Mouse (Mus musculus): ENCODE measurements at regions not wholly inside any gene's neighbourhood (a gene's known extent, or its start where the extent isn't known, plus 50 kb on each side); places are given as distances from the start of the nearest gene placed in this dataset.

DNA sequence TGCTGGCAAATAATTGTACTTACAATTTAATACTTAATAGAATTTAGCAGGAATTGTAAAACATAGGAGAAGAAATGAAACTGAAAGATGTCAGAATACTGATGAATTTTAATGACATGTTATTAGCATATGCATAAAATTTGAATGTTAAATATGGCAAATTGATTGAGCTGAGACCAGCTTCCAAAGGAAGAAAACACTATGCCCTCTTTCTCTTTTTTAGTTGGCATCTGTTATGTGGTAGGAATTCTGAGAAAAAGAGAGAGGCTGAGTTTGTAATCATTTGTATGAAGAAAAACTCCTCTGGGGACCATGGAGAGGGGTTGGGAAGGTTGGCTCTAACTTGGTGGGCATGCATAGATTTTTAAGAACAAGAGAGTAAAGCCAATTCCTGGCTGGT lies 224.2 kb downstream of the Gm11077 start:
- H3K9me3 ChIP-seq, result no peaks in the 10 kb centered on the region
- DNase-seq (ENCODE audit: low spot score), result no peak
- H3K4me3 ChIP-seq, result no peak overlapping the region
- no peaks in the 10 kb centered on the region for H3K27me3 ChIP-seq (ENCODE audit: insufficient read depth, poor library complexity, severe bottlenecking)
- no peak overlapping the region for H3K27ac ChIP-seq
- H3K36me3 ChIP-seq, result no peaks in the 10 kb centered on the region
- no peaks in the 10 kb centered on the region for H3K4me1 ChIP-seq

DNA sequence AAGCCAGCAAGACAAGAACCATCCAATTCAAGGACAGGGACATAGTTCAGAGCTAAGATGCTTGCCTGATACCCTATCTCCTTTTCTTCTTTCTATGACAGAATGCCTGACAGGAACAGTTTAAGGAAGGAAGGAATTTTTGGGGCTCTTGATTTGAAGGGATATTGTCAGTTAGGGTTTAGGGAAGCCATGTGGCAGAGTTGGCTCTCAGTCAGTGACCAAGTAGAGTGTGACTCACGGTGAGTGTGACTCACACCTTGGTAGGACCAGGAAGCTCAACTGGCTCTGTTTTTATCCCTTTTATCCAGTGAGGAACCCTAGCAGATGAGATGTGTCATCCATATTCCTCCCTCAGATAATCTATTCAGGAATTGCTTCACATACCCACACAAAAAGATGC lies 224.6 kb downstream of the Gm11077 start:
- Histone ChIP-seq H3K27me3 (ENCODE audit: insufficient read depth, poor library complexity, severe bottlenecking) (no peaks in the 10 kb centered on the region), H3K27ac (no peak overlapping the region), H3K4me1 (no peaks in the 10 kb centered on the region), H3K4me3 (no peak overlapping the region), H3K9me3 (no peaks in the 10 kb centered on the region), H3K36me3 (no peaks in the 10 kb centered on the region)
- DNase-seq (ENCODE audit: low spot score), result no peak
- WGBS, result 54% methylated on average over 1 of the region's 1 CpGs

DNA sequence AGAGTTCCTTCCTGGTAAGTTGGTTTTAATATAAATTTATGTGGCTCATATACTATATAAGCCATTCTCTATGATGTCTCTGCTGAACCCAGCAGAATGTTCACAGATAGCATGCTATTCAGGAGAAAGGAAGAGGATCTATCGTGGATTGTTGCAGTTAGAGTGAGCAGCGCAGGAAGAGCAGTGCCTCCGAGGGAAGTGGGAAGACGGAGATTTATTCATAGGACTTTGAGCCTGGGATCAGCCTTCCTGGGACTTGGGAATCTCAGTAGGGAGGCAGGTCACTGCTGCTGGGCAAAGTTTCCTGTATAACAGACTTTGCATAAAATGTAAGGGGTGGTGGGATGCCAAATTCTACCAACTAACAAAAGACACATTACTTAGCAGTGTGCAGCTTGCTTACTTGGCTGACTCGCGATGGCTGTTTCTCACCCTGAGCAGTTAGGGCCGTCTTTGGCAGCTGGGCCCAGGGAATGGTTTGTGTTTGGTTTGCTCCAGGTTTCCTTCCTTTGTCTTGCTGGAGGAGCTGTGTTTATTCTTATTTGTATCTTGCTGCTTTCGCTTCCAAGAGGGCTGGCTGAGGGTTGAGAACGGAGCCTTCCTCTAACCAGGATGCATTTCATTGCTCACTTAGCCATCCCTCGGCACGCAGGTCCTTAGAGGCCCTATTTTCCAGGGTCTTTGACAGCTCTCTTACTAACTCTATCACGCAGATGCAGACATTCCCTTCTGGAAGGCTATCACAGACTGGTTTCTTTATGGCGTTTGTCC lies 226.9 kb downstream of the Gm11077 start:
- Histone ChIP-seq H3K27me3 (ENCODE audit: insufficient read depth, poor library complexity, severe bottlenecking) (no peaks in the 10 kb centered on the region), H3K4me1 (no peaks in the 10 kb centered on the region), H3K27ac (peak overlapping the region; percentile 64), H3K4me3 (no peak overlapping the region), H3K9me3 (no peaks in the 10 kb centered on the region), H3K36me3 (no peaks in the 10 kb centered on the region)
- 60% methylated on average over 13 of the region's 13 CpGs for WGBS
- no peak for DNase-seq (ENCODE audit: low spot score)

DNA sequence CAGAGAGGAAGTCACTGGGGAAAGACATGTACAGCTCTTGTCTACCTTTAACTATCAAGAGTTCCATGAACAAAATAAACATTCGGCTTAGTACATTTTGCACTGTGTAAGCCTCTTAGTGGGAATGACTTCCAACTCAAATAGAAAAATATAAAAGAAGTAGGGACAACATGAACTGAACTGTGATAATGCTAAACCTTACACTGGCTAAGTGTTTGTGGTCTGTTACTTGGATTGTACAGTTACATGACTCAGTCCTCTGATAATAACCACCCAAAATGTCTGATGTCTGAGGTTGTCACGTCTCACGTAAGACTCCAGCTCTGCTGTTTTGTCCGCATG lies 227.4 kb downstream of the Gm11077 start:
- no peak for DNase-seq (ENCODE audit: low spot score)
- 78% methylated on average over 4 of the region's 4 CpGs for WGBS
- Histone ChIP-seq H3K27ac (peak overlapping the region; percentile 64; the same call in 1 of the 2 replicates), H3K9me3 (no peaks in the 10 kb centered on the region), H3K4me3 (no peak overlapping the region), H3K36me3 (no peaks in the 10 kb centered on the region), H3K27me3 (ENCODE audit: insufficient read depth, poor library complexity, severe bottlenecking) (no peaks in the 10 kb centered on the region), H3K4me1 (no peaks in the 10 kb centered on the region)

DNA sequence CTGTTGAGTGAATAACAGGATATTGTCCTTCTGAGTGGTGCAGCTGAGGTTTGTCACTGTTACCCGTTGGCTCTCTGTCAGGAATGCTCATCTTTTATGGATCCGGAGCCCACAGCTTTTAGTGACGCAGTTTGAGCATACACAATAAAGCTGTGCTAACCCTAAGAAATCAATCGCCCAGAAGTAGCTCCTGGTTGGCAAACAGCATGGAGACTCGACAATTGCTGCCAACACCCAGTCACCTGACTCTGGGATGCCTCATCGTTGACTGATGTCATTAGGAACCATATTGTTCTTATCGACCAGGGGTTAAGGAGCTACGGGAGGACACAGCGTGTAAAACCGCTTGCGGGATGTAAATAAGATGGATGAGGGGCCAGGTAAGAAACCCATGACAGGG lies 232.9 kb downstream of the Gm11077 start:
- DNase-seq (ENCODE audit: low spot score), result no peak
- no peaks in the 10 kb centered on the region for H3K27me3 ChIP-seq (ENCODE audit: insufficient read depth, poor library complexity, severe bottlenecking)
- no peaks in the 10 kb centered on the region for H3K4me1 ChIP-seq
- no peaks in the 10 kb centered on the region for H3K36me3 ChIP-seq
- WGBS, result 85% methylated on average over 11 of the region's 11 CpGs
- no peaks in the 10 kb centered on the region for H3K9me3 ChIP-seq
- H3K4me3 ChIP-seq, result no peak overlapping the region
- H3K27ac ChIP-seq, result no peak overlapping the region

DNA sequence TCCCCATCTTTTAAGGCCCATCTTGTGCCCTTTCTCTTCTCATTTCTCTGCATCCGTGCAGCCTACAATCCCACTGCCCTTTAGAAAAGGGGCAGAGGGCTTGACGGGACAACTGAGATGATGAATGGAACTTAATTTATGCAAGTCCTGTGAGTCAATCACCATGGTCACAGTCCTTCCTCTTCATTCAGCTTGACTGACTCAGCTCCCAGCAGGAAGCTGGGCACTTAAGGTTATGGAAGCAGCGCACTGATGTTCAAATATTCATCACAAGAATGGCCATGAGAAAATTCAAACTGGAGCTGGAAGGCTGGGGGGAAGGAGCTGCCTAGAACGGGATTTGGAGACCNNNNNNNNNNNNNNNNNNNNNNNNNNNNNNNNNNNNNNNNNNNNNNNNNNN lies 233.5 kb downstream of the Gm11077 start:
- Histone ChIP-seq H3K9me3 (no peaks in the 10 kb centered on the region), H3K4me3 (no peak overlapping the region), H3K27me3 (ENCODE audit: insufficient read depth, poor library complexity, severe bottlenecking) (no peaks in the 10 kb centered on the region), H3K36me3 (no peaks in the 10 kb centered on the region), H3K27ac (no peak overlapping the region), H3K4me1 (no peaks in the 10 kb centered on the region)
- DNase-seq (ENCODE audit: low spot score), result peak; percentile 17
- WGBS, result 71% methylated on average over 4 of the region's 4 CpGs

DNA sequence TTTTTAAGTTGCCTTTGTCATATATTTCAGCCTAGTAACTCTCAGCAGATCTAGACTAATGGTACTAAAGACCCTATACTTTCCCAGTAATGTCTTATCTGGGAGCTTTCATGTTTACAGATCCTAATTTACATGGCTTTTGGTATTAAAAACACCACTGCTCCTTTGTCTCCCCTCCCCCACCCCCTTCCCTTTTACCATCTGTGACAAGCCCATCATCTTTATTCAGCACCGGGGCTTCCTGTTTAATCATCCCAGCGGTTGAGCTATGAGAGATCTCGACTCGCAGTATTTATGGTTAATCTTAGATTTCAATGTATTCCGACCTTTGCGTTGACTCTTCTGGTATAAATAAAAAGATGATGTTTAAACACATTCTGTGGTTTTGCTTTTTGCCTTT lies 244.6 kb downstream of the Gm11077 start:
- H3K4me1 ChIP-seq, result no peaks in the 10 kb centered on the region
- 90% methylated on average over 6 of the region's 6 CpGs for WGBS
- DNase-seq (ENCODE audit: low spot score), result no peak

DNA sequence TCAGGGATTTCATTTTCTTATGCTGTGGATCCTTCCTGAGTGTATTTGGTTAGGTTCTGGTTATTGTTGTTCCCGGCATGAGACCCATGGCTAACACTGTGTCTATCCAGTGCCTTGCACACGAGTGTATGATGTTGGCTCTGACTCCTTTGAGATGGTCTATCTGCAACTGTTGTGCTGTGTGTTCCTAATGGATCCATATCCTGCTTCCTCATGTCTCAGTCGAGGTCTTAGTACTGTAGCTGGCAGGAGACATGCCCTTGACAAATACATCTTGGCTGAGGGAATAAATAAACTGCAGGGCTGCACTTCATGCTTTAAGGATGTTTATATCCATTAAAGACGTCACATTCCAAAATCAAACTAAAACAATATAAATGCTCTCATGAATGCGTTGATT lies 247.9 kb downstream of the Gm11077 start:
- 81% methylated on average over 5 of the region's 5 CpGs for WGBS
- peak; percentile 30 for DNase-seq (ENCODE audit: low spot score)
- Histone ChIP-seq H3K4me1 (no peaks in the 10 kb centered on the region), H3K4me3 (no peak overlapping the region), H3K36me3 (no peaks in the 10 kb centered on the region), H3K27me3 (ENCODE audit: insufficient read depth, poor library complexity, severe bottlenecking) (no peaks in the 10 kb centered on the region), H3K9me3 (no peaks in the 10 kb centered on the region), H3K27ac (no peak overlapping the region)

More for the DNA sequence above, 244.6 kb downstream of the Gm11077 start:
- Histone ChIP-seq H3K9me3 (no peaks in the 10 kb centered on the region), H3K36me3 (no peaks in the 10 kb centered on the region), H3K27me3 (ENCODE audit: insufficient read depth, poor library complexity, severe bottlenecking) (no peaks in the 10 kb centered on the region), H3K27ac (no peak overlapping the region), H3K4me3 (no peak overlapping the region)

DNA sequence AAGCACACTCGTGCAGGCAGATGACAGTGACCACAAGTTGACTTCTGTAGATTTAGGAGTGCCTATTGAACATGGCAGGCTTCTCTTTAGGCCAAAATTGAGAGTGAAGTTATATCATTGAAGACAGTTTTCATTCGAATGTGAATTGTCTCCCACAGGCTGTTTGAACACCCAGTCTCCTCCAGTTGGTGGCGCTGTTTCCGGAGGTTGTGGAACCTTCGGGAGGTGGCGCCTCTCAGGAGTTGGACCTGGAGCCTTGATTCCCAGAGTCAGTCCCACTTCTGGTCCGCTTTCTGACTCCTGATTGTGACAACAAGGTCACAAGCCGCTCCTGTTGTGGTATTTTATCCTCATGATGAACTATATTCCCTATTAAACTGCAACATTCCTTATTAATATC lies 254.5 kb downstream of the Gm11077 start:
- DNase-seq (ENCODE audit: low spot score), result no peak
- Histone ChIP-seq H3K4me3 (no peak overlapping the region), H3K27me3 (ENCODE audit: insufficient read depth, poor library complexity, severe bottlenecking) (no peaks in the 10 kb centered on the region), H3K9me3 (no peaks in the 10 kb centered on the region), H3K4me1 (no peaks in the 10 kb centered on the region), H3K27ac (no peak overlapping the region), H3K36me3 (no peaks in the 10 kb centered on the region)
- WGBS, result 91% methylated on average over 8 of the region's 8 CpGs

DNA sequence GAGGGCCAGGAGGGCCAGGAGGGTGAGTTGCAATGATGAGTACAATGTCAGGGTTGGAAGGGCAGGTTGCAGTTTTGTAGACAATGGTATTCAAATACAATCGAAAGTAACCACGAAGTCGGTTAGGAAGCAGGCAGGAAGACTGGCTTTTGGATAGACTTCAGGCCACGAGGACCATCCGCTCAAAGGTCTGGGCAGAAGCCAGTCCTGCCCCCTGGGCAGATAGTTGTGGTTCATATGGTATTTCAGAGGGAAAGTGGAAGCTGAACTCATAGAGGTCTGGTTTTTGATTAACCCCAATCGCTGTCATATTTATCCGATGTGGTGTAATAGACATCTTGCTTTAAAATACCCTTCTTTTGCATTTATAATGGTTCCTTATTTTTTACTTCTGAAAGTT lies 255.2 kb downstream of the Gm11077 start:
- H3K36me3 ChIP-seq, result no peaks in the 10 kb centered on the region
- WGBS, result 93% methylated on average over 7 of the region's 7 CpGs
- H3K9me3 ChIP-seq, result no peaks in the 10 kb centered on the region
- DNase-seq (ENCODE audit: low spot score), result no peak
- no peaks in the 10 kb centered on the region for H3K4me1 ChIP-seq
- H3K27ac ChIP-seq, result no peak overlapping the region
- H3K4me3 ChIP-seq, result no peak overlapping the region
- no peaks in the 10 kb centered on the region for H3K27me3 ChIP-seq (ENCODE audit: insufficient read depth, poor library complexity, severe bottlenecking)

DNA sequence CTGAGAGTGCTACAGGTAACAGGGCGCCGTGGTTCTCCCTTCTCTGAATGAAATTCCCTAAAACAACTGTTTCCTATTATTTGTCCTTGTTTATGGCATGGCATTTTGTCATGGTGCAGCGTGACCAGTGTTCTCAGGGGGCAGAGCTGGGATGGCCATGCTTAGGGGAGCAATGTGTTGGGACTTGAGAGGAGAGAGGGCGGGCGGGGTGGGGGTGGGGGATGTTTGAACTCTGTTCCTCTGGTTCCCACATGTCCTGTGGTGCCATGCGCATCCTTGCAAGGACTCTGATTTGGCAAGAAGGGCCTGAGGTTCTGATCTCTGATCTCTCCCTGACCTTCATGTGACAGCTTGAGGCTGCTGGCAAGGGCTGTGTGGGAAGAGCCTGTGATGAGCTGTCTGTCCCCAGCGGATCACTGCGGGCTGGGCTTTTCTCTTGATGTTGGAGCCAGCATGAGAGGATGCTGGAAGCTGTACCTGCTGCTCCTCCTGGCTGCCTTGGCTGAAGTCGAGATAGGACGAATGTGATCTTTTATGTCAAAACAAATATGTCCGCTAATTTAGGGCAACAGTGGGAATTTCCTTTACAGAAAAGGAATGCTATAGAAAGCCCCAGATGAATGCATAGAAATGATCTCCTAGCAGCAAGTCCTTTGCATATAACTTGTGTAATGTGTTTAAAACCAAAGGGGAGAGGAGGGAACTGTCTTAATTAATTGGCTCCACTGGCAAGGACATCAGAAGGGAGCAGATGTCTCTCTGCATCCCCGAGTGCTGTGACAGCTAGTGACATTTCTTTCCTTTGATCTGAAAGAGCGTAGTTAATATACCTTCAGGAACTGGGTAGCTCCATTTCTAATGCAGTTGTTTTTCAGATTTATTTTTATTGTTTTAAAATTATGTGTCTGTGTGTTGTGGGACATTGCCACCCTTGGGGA lies 255.2 kb upstream of the Pde3a start:
- no peak for DNase-seq (ENCODE audit: low spot score)
- no peaks in the 10 kb centered on the region for H3K27me3 ChIP-seq (ENCODE audit: insufficient read depth, poor library complexity, severe bottlenecking)
- WGBS, result 83% methylated on average over 13 of the region's 13 CpGs
- no peak overlapping the region for H3K27ac ChIP-seq
- H3K4me3 ChIP-seq, result no peak overlapping the region
- no peaks in the 10 kb centered on the region for H3K9me3 ChIP-seq
- H3K36me3 ChIP-seq, result no peaks in the 10 kb centered on the region
- no peaks in the 10 kb centered on the region for H3K4me1 ChIP-seq

DNA sequence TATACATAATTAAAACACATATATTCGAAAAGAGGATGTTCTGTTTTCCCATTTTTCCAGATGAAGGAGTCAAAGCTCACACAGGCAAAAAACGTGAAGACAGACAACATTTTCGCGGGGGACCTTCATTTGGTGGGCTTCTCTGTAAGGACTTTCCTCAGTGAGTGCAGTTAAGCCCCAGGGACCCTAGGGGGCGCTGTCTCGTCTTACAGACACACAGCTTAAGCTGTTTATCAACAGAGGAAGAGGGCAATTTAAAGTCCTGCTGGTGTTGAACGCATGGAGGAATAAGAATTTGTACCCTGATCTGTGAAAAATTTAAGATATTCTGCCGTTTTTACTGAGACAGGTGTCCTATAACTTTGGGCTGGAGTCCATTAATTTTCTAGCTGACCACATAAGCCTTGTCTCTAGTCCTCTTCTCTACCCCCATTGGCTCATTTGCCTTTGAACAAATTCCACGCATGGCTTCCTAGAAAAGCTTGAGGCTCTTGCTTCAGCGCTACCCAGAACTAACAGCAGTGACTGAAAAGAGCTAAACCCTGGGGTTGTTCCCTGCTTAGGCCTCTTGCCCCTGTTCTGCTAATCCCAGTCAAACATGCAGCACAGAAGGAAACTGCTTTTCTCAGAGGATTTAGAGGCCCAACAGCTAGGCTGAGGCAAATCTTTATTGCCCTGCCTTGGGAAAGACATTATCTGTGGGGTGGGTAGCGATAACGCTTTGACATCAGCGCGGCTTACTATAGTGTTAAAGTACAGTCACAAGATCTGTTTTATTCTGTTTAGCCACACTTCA lies 253.5 kb upstream of the Pde3a start:
- no peaks in the 10 kb centered on the region for H3K27me3 ChIP-seq (ENCODE audit: insufficient read depth, poor library complexity, severe bottlenecking)
- no peak overlapping the region for H3K27ac ChIP-seq
- no peak for DNase-seq (ENCODE audit: low spot score)
- no peaks in the 10 kb centered on the region for H3K9me3 ChIP-seq
- H3K4me1 ChIP-seq, result peaks cover 6% of the 10 kb centered on the region; the same call in 1 of the 2 replicates
- no peaks in the 10 kb centered on the region for H3K36me3 ChIP-seq
- WGBS, result 69% methylated on average over 14 of the region's 14 CpGs
- no peak overlapping the region for H3K4me3 ChIP-seq

DNA sequence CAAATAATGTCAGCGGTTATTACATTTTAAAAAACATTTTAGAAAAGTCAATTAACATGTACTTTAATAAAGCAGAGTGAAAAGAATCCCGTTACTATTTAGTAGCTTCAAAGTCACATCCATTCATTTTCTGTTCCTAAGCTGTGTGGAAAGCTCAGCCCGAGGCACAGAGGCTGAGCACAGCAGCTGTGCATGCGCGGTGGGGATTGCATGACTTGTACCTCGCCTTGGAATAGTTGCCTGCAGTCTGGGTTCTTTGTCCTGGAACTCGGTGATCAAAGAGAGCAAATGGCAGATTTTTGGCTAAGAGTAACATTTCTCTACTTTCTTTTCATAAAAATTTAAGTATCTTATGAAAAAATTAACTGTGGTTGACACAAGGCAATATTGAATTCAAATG lies 251.0 kb upstream of the Pde3a start:
- Histone ChIP-seq H3K9me3 (no peaks in the 10 kb centered on the region), H3K4me3 (no peak overlapping the region), H3K27ac (no peak overlapping the region), H3K4me1 (peaks cover 11% of the 10 kb centered on the region; the same call in 1 of the 2 replicates), H3K36me3 (no peaks in the 10 kb centered on the region), H3K27me3 (ENCODE audit: insufficient read depth, poor library complexity, severe bottlenecking) (no peaks in the 10 kb centered on the region)
- 91% methylated on average over 7 of the region's 7 CpGs for WGBS
- no peak for DNase-seq (ENCODE audit: low spot score)
